Mouse (Mus musculus) midbrain, postnatal 0 days (tissue): ENCODE data around the gene Ddx20. TPM values are rescaled to one million over a fixed set of nuclear protein-coding genes. Genes with fewer than 3 reads are reported as not detected.
"Not testable (repeated sequence)": the region's sequence is repeated elsewhere in the genome, so short reads cannot be mapped to it uniquely, and the experiment has no call there.

Experiments used
- ATAC-seq: fragments of 200-750 bp; cut with Nextera tagmentation; 2 replicates; pipeline ENCODE4 v1.8.0; 2017; ENCODE audit warnings: moderate number of reproducible peaks, mild to moderate bottlenecking, moderate TSS enrichment, moderate library complexity; ENCODE audit not compliant: low FRiP score
- DNase-seq: peaks from one replicate; pipeline ENCODE4 v3.0.0-alpha.2; 2015; ENCODE audit warnings: low spot score
- H3K27ac ChIP-seq: fragments of 300-500 bp; sonication (generic); 2 replicates; pipeline ENCODE4 v1.5.1; 2014; ENCODE audit warnings: low read depth, mild to moderate bottlenecking, low read length, mixed read lengths
- H3K27me3 ChIP-seq: fragments of 300-500 bp; sonication (generic); 2 replicates; pipeline ENCODE4 v1.6.1; 2014; ENCODE audit warnings: low read length, control low read depth, mixed read lengths; ENCODE audit not compliant: insufficient read depth
- H3K36me3 ChIP-seq: fragments of 300-500 bp; sonication (generic); 2 replicates; pipeline ENCODE4 v1.6.1; 2014; ENCODE audit warnings: low read length, control low read depth, mixed read lengths; ENCODE audit not compliant: insufficient read depth
- H3K4me1 ChIP-seq: fragments of 300-500 bp; sonication (generic); 2 replicates; pipeline ENCODE4 v1.6.1; 2014; ENCODE audit warnings: mild to moderate bottlenecking, control low read depth, antibody characterized with exemption, low read length, mixed read lengths; ENCODE audit not compliant: insufficient read depth
- H3K4me2 ChIP-seq: fragments of 300-500 bp; sonication (generic); 2 replicates; pipeline ENCODE4 v1.6.1; 2014; ENCODE audit warnings: low read depth, mild to moderate bottlenecking, low read length, mixed read lengths; ENCODE audit not compliant: poor library complexity, severe bottlenecking
- H3K4me3 ChIP-seq: fragments of 300-500 bp; sonication (generic); 2 replicates; pipeline ENCODE4 v1.5.1; 2014; ENCODE audit warnings: low read depth, mild to moderate bottlenecking, low read length, moderate library complexity
- H3K9ac ChIP-seq: fragments of 300-500 bp; sonication (generic); replicated peaks from 2 replicates; pipeline ENCODE4 v1.6.1; 2014; ENCODE audit warnings: mild to moderate bottlenecking, low read length, moderate library complexity, mixed read lengths; ENCODE audit not compliant: poor library complexity, severe bottlenecking
- H3K9me3 ChIP-seq: fragments of 300-500 bp; sonication (generic); 2 replicates; pipeline ENCODE4 v1.6.1; 2016; ENCODE audit warnings: low read length, control low read depth
- CTCF ChIP-seq: IDR thresholded peaks from 2 replicates; pipeline ENCODE4 v1.5.1; 2016; ENCODE audit warnings: antibody characterized with exemption, mild to moderate bottlenecking
- WGBS: fragments of 180-500 bp; shearing (Covaris S2); extraction: QIAGEN DNeasy Blood & Tissue Kit; methylation state at CpG from one replicate; pipeline ENCODE4 v1.1.7; 2014; 5-methylcytosine and 5-hydroxymethylcytosine counted together
- polyA plus RNA-seq: library from polyadenylated mRNA; unstranded; fragments of >200 nt; fragmentation: Nextera tagmentation; extraction: Ambion mirVana; gene quantifications from 2 replicates; pipeline ENCODE4 v1.2.1, GENCODE M21; 2015
- total RNA-seq: library from RNA; depleted of rRNA; stranded (reverse); fragments of >200 nt; gene quantifications from 2 replicates; pipeline ENCODE4 v1.2.3, GENCODE M21; 2014

Ddx20 gene
- total and polyA plus RNA-seq, 2 experiments from 2014 or later, result 16.5 to 23.0 TPM

DNA sequence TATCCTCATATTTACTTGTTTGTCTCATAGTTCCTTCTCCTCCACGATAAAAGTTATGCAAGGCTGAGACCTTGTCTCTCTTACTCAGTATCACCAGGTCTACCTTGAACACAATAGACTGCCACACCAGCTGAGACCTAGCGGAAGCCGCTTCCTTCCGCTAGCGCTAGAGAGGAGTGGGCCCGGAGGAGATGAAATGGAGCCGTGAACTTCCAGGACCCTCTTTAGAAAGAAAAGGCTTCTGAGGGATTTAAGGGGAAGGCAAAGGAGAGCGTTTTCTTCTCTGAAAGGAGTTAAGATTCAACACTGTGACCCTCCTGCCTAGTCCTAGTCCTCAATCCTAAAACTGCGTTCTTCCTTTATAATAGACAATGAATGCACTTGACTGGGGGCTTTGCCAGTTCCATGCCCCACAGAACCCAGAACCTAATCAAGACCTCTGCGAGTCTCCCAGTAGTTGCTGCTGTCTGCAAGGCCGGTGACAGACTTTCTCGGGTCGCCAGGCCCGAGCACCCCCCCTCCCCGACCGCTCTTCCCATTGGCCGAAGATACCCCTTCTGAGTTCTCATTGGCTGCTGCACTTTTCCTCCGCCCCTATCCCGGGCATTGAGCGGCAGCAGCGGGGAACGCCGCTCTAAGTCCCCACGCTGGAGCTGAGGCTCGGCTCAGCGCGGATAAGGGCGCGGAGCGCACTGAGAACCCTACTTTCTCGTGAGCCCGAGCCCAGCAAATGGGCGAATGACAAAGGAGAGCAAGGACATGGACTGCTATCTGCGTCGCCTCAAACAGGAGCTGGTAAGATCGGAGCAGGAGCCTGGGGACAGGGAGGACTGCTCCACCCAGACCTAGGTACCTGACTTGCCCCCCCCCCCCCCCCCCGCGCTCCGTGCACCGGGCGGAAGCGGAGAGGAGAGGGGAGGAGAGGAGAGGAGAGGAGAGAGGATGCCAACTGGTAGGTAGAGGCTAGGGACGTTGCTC lies 16.9 kb upstream of the Ddx20 start, which contains the start of gene Inka2:
Gene Inka2 (plus strand): TSS at position 569 of the 978 bp plus-strand sequence.
- WGBS, result 2% methylated on average over 37 of the region's 43 CpGs
- DNase-seq (peak; percentile 91), ATAC-seq (peak; percentile 92)
- no peaks in the 10 kb centered on the region for H3K36me3 ChIP-seq
- no peak for TF ChIP-seq CTCF
- peaks cover 18% of the 10 kb centered on the region; the same call in 1 of the 2 replicates for H3K27me3 ChIP-seq
- H3K9ac ChIP-seq, result peak within 1 kb of the TSS; percentile 55
- peak within 1 kb of the TSS; percentile 99 for H3K4me2 ChIP-seq
- H3K9me3 ChIP-seq, result no peaks in the 10 kb centered on the region
- H3K27ac ChIP-seq, result peak within 1 kb of the TSS; percentile 26; the same call in 1 of the 2 replicates
- peaks cover 4% of the 10 kb centered on the region; the same call in 1 of the 2 replicates for H3K4me1 ChIP-seq
- H3K4me3 ChIP-seq, result peak within 1 kb of the TSS; percentile 47

DNA sequence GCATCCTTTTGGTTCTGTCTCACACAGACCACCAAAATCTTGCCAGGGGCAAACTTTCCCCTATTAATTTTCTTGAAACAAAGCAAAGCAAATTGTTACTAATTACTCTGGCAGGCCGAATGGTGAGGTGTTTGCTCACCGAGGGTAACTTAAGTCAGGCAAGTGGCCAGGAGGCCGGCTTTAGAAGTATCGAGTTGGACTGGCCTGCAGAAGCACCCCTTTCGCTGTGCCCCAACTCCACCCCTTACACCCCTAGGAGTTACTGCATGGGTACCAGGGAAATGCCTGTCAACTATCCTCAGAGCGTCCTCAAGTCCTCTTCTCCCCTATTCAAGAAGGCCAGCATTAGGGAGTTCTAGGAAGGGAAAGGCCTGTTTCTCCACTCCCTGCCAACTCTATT lies 16.2 kb upstream of the Ddx20 start:
- 56% methylated on average over 6 of the region's 6 CpGs for WGBS
- DNase-seq (no peak), ATAC-seq (no peak)
- Histone ChIP-seq H3K27me3 (peaks cover 18% of the 10 kb centered on the region; the same call in 1 of the 2 replicates), H3K9me3 (no peaks in the 10 kb centered on the region), H3K9ac (no peak overlapping the region), H3K4me3 (no peak overlapping the region), H3K36me3 (no peaks in the 10 kb centered on the region), H3K4me1 (peaks cover 4% of the 10 kb centered on the region; the same call in 1 of the 2 replicates), H3K27ac (no peak overlapping the region), H3K4me2 (no peak overlapping the region)
- no peak for TF ChIP-seq CTCF

- 79% methylated on average over 5 of the region's 5 CpGs for whole genome bisulfite sequencing
- DNase-seq (no peak), ATAC-seq (no peak)
- H3K4me2 ChIP-seq, result no peak overlapping the region
- peaks cover 13% of the 10 kb centered on the region for H3K27me3 ChIP-seq
- H3K4me1 ChIP-seq, result peaks cover 4% of the 10 kb centered on the region; the same call in 1 of the 2 replicates
- no peak overlapping the region for H3K27ac ChIP-seq
- H3K36me3 ChIP-seq, result no peaks in the 10 kb centered on the region
- no peak overlapping the region for H3K9ac ChIP-seq
- H3K4me3 ChIP-seq, result no peak overlapping the region
- no peak for TF ChIP-seq CTCF
- H3K9me3 ChIP-seq, result no peaks in the 10 kb centered on the region
These were observed 14.0 kb upstream of the Ddx20 start for GRCm38 (mm10) chr3:105701399-105701798.

DNA sequence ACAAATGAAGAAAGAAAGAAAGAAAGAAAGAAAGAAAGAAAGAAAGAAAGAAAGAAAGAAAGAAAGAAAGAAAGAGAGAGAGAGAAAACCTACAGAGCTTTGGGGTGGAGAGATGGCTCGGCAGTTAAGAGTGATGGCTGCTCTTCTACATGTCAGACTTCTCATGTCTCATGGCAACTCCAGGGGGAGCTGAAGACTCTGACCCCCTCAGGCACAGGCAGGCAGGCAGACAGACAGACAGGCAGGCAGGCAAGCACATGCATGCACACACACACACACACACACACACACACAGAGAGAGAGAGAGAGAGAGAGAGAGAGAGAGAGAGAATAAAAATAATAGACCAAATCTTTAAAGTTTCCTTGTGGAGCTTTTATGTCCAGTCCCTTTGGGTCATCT lies 13.4 kb upstream of the Ddx20 start:
- H3K36me3 ChIP-seq, H3K4me2 ChIP-seq, ATAC-seq, H3K9ac ChIP-seq, H3K4me3 ChIP-seq, H3K27me3 ChIP-seq, H3K9me3 ChIP-seq, DNase-seq, H3K4me1 ChIP-seq, H3K27ac ChIP-seq: not testable (repeated sequence)
- WGBS, result 60% methylated on average over 1 of the region's 1 CpGs

GRCm38 (mm10) chr3:105699241-105699933 lies 12.0 kb upstream of the Ddx20 start:
- Histone ChIP-seq H3K36me3 (no peaks in the 10 kb centered on the region), H3K4me3 (no peak overlapping the region), H3K9me3 (no peaks in the 10 kb centered on the region), H3K4me1 (peaks cover 12% of the 10 kb centered on the region; the same call in 1 of the 2 replicates), H3K9ac (no peak overlapping the region), H3K27me3 (peaks cover 10% of the 10 kb centered on the region), H3K27ac (no peak overlapping the region), H3K4me2 (no peak overlapping the region)
- ATAC-seq (no peak), DNase-seq (no peak)
- no peak for TF ChIP-seq CTCF
- 64% methylated on average over 3 of the region's 3 CpGs for WGBS
